Mouse (Mus musculus): Measurements from ENCODE around the gene Vmn2r40.
"Not testable (repeated sequence)": the region's sequence is repeated elsewhere in the genome, so short reads cannot be mapped to it uniquely, and the experiment has no call there.

Gene Vmn2r40

GRCm38 (mm10) chr7:8931335-8931734 is at the start of gene Vmn2r40:
Gene Vmn2r40, minus strand, starts transcription at chr7:8931435.
- DNase-seq, result not testable (repeated sequence)

All from cerebellum, adult 11-12 months (tissue).